Mouse (Mus musculus) liver, adult 2 months (tissue): Measurements from ENCODE around the gene Cipc.

Experiments
- CTCF ChIP-seq: fragments of 200-500 bp; IDR thresholded peaks from 2 replicates; pipeline ENCODE4 v1.5.1; 2011; ENCODE audit warnings: low read depth, low read length, control low read depth
- POLR2A ChIP-seq: fragments of 200-500 bp; IDR thresholded peaks from 2 replicates; pipeline ENCODE4 v1.6.1; 2011; ENCODE audit warnings: low read length, control low read depth; ENCODE audit not compliant: insufficient read depth; ENCODE audit errors: extremely low read depth

DNA sequence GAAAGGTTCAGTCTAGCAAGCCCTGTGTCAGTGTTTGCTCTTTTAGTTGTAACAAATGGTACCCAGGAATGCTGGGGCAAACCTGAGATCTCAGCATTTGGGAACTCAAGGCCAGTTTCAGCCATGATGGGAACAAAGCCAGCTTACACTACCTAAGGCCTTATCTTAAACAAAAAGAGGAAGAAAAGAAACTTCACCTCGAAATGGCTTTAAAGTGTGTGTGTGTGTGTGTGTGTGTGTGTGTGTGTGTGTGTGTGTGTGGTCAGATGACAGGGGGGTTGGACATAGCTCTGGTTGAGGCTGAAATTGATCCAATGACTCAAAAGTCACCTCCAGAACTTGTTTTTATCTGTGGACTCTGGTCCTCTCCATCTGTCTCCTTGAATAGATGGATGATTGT lies 12.1 kb upstream of the Cipc start:
- no peak for TF ChIP-seq POLR2A
- TF ChIP-seq CTCF = no peak
